Mouse (Mus musculus) ZHBTc4 (cell line): Measurements from ENCODE around the gene Nckap5l.

Experiments used
- DNase-seq: peaks from one replicate; pipeline ENCODE4 v3.0.0-alpha.2; 2011; ENCODE audit warnings: low read depth, low spot score

The Nckap5l gene

DNA sequence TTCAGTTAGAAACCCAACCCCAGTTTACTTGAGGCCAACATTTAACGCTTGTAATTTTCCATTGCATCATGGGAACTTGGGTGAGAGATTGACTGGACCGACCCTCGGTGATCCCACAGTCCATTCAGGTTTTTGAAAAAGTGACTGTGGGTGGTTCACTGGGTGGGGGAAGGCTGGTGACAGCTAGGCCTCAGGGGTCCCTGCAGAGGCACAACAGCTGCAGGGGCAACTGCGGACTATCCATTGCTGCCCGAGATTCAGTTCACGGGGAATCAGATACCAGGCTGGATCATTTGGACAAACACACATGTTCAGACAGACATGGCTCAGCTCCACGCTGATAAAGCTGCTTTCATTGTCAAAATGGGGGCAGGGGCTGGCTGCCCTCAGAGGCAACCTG is 26.0 kb downstream of the Nckap5l start:
- no peak for DNase-seq

DNA sequence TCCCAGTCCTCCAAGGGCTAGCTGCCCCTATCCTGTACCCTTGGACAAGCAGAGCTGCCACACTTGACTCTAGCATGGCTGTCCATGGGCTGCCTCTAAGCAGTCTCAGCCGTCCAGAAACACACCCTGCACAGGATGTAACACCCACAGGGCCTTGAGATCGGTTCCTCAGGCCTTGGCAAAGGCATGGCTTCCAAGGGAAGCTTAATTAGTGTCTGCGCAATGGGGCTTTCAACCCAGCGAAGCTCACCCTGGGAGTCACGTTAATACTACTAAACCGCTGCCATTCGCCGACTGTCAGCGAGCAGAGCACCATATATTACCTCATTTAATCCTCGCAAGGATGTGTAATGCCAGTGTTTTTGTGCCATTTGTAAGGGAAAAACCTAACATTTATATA is 26.5 kb downstream of the Nckap5l start:
- no peak for DNase-seq

DNA sequence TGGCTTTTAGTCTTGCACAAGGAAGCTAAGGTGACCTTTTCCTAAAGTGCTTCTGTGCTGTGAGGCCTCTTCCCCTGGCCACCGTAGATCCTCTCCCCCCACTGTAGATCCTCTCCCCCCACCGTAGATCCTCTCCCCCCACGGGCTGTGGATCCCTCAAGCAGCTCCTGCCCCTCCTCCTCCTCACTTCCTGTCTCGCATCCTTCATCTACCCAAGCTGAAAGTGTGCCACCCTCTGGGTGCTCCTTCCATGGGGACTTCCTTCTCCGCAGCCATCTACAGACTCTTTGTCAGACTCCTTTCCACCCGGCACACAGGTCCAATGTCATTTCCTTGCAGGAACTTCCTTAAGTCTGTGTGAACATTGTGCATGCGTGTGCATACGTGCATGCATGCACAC is 27.2 kb downstream of the Nckap5l start:
- DNase-seq, result no peak

DNA sequence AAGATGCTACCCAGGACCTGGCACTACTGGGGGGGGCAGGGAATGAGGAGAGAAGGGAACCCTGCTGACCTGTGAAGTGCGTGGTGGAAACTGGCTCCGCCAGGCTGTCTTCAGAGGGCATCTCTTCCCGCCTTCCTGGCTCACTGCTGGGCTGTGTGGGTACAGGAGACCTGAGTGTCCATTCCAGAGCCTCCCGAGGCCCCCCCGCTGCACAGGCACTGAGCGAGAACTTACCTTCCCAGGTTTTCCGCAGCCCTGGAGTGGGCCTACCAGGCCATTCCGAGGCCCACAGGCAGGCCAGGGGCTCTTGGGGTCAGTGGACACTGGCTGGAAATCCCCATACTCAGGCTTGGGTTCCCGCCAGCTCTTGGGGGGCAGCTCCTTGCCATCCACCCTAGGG is 33.7 kb downstream of the Nckap5l start:
- no peak for DNase-seq

DNA sequence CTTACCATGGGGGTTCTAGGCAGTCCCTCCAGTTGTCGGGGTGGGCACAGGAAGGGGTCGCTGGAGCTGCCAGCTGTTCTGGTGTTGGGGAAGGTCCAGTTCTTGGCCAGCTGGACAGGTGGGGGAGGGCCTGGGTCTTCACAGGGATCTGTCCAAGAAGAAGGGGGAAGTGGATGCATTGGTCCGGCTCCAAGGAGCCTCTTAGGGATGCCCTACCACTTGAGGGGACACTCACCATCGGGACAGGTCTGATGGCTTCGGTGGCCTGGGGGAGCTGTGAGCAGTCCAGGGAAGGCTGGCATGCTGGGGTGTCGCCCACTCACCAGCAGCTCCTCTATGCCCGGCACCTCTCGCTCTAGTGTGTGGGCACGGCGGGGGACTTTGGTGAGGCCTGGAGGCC is 34.4 kb downstream of the Nckap5l start:
- DNase-seq, result no peak

DNA sequence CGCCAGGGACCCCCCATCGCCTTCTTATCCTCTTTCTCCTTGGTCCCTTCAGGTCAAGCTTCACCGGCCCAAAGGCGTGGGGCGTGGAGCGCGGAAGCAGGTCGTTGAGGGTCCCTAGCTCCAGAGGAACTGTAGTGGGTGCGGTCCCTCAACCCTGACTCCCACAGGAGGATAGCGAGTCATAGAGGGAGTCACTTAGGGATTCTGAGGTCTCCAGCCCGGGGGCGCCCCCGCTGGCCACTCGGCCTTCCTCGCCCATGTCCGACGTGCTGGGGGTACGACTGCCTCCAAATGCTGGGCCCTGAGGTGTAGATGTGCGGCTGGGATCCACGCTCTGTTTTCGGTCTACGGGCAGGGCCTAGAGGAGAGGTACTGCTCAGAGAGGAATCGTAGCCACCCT is 35.0 kb downstream of the Nckap5l start:
- DNase-seq, result no peak

DNA sequence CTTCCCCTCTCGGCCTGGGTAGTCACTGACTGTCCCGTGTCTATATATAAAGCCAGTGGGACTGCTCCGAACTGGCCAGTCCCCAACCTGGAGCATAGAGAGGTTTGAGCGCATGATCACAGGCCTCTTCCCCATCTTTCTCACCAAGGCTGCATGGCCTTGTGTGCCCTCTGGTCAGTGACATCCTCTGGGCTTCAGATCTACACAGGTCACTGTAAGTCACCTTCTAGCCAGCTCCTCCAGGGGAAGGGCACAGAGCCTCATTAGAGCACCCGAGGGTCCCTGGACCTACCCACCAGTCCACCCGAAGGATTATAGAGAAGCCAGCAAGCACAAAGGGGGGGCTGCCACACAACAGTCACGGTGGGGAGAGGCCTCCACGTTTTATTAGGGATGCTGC is 35.9 kb downstream of the Nckap5l start:
- no peak for DNase-seq

DNA sequence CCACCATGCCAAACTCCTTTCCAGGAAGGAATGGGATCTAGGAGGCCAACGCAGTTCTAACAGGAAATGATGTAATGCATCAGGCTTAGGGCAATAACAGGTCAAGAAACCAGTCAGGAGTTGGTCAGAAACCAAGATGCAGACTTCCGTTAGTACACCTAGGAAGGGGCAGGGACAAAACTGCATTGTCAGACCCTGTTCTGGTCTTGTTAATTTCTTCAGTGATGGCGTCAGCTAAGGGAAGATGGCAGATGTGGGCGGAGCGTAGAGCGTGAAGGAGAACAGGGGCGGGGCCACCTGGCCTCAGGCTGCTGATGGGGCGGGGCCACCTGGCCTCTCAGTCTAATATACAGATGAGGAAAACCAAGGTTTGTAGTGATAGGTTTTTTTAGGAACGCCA is 36.4 kb downstream of the Nckap5l start:
- peak; percentile 94 for DNase-seq

DNA sequence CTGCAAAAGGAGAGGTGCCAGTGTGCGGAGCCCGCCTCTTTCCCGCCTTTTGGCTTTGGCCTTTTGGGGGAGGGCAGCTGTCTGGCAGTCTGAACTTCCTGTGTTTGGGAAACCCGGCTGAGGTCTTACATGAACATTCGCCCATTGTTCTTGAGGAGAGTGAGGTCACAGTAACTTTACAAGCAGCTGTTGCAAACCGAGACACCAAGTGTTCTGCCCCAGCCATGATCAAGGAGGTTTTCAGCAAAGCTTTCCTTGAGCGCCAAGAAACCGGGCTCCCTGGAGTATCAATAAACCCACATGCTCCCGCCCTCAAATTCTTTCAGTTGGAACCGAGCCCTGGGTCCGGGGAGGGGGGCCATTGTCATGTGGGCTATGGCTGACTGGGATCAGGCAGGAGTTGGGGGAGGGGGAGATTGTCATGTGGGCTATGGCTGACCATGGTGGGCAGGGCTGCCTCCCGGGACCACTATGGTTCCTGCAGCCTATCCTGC is 37.0 kb downstream of the Nckap5l start:
- DNase-seq, result peak; percentile 76

DNA sequence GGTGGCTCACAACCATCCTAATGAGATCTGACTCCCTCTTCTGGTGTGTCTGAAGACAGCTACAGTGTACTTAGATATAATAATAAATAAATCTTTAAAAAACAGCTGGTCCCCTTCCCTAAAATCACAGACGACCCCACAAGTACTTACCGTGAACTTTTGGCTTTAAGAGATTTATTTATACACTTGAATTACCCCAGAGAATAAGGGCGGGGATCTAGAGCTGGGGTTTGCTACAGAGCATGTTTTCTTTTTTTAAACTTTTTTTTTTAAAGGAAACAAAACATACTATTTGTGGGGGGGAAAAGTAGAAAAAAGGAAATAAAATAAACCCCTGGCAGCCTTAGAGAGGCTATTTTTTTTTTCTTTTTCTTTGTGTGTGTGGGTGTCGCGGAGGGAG is 37.4 kb downstream of the Nckap5l start:
- DNase-seq, result no peak

DNA sequence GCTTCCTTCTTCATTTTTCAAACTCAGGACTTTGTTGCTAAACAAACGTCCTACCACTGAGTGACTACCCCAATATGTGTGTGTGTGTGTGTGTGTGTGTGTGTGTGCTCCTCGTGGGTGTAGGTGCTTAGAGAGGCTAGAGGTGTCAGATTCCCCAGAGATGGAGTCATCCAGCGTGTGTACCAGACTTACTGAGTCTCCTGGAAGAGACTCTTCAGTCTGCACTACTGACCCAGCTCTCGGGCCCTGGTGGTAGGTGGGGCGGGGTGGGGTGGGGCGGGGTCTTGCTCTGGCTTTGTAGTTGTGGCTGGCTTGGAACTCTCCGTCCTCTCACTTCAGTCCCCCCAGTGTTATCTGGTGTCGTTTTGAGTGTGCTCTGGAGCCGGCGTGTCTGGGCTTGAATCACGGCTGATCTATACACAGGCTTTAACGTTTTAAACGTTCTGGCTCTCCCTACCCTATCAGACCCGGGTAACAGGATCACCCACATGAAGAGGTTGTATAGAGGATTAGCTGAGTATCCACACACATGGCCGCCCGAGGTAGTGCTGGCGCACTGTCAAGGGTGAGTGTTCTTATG is 39.8 kb downstream of the Nckap5l start:
- peak; percentile 70 for DNase-seq

DNA sequence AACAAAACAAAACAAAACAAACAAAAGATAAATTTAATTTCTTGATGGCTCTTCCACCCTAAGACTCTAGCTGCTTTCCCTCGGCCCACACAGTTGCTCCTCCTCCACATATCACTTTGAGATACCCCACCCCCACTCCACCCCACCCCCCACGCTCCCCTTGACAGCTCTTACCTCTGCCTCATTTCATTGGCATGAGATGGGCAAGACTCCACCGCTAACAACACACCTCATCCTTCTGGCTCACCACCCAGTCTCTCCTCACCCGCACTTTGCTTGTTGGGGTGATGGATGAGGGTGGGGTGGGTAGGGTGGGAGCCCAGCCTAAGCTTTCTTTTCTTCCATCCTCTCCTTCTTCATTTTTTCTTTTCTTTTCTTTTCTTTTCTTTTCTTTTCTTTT is 40.6 kb downstream of the Nckap5l start:
- DNase-seq, result no peak

DNA sequence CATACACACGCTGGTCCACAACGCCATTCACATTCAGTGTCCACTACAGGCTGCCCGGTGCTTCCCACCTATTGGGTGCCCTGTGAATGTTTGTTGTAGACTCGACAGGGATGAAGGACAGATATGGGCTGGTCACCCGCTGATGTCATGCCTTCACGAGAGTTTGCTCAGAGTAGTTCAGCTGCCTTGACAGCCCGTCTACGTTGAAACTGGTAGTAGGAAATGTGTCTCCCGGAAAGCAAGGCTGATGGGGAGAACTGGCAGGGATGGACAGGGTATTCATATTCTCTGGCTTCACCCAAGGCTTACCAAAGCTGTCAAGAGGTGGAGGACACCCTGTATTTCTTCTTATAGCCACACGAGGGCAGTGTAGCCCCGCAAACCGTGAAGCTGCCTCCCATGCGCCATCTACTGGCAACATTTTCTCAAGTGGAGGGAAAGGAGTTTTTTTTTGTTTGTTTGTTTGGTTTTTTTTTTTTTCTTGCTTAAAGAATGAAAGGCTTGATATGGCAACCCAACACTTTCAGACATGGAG is 41.1 kb downstream of the Nckap5l start:
- DNase-seq, result peak; percentile 93

DNA sequence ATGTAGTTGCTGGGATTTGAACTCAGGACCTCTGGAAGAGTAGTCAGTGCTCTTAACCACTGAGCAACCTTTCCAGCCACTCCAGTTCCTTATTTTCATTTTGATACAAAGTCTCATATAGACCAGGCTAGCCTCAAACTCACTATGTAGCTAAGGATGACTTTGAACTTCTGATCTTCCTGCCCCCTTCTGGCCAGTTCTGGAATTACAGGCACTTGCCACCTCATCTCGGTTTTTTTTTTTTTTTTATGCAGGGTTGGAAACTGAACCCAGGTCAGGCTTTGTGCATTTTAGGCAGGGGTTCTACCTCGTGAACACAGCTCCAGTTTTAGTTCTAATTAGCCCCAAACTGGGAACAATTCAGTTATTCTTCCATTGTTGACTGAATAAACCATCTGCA is 41.8 kb downstream of the Nckap5l start:
- DNase-seq, result peak; percentile 74

DNA sequence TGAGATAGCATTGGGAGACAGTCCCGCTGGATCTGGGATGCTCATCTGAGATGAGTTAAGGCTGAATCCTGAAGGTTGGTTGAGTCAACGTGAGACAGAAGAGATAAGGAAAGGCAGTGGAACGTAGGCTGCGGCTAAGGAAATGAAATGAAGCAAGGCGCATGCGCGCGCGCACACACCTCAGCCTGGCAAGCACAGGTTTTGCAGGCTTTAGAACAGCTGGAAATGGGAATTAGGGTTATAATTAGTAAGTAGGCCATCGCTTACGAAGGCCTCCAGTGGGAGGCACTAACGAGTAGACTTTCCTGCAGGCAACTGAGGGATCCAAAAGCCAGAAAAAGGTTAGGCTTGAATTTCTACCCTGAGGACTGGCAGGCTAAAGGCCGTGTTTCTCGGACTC is 45.8 kb downstream of the Nckap5l start:
- DNase-seq, result peak; percentile 71

DNA sequence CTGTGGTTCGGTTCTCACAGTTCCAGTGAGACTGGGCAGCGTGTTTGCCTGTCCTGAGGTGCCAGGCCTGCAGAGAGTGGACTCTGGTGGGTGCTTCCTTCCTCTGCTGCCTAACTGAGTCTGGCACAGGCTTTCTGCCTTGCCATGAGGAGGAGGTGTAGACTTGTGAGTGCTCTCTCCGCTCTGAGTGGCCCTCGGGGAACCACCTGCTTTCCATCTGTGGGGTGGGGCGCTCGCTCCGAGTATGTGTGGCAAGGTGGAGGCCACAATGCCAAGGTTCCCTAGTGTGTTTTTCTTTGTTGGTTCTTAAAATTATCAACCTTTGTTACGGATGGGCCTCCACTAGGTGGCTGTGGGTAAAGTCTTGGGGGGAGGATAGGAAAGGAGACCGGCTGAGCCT is 48.7 kb downstream of the Nckap5l start:
- no peak for DNase-seq

DNA sequence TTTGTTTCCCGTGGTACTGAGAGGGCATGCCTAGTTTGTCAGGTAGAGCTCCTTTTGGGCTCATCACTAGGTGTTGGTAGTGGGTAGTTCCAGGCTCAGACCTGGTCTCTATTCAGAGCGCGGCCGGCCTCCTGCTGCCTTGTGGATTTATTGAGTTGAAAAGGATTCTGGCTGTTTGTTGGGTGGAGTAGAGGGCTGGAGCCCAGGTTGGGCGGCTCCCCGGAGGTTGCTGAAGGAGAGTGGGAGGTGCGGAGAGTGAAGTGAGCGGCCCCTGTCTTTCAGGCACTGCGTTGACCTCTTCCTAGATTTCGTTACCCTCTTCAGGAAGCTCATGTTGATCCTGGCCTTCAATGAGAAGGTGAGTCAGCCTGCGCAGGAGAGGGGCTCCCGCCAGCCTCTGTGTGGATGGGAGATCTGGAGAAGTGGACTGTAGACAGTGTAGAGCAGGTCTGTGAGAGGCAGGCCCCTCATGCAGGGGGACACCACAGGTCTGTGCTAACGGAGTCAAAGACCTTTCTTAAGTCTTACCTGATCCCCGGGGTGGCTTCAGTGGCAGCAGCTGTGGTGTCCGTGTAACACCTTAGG is 50.5 kb downstream of the Nckap5l start:
- peak; percentile 76 for DNase-seq

DNA sequence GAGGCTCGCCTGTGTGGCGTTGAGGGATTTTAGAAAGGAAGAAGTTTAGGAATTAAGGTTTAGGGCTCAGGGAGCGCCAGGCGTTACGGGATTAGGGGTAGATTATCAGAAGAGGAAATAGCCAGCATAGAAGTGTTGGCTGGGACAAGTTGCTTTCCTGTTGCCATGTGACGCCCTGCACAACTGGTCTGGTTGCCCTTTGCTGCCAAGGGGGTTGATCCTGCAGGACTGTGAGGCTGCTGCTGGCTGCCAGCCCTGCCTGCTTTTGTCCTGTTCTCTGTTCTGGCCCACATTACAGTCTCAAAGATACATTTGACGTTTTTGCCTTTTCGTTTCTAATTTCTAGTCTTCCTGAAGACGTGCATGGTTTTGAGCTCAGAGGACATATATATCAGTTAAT is 52.4 kb downstream of the Nckap5l start:
- DNase-seq, result no peak

DNA sequence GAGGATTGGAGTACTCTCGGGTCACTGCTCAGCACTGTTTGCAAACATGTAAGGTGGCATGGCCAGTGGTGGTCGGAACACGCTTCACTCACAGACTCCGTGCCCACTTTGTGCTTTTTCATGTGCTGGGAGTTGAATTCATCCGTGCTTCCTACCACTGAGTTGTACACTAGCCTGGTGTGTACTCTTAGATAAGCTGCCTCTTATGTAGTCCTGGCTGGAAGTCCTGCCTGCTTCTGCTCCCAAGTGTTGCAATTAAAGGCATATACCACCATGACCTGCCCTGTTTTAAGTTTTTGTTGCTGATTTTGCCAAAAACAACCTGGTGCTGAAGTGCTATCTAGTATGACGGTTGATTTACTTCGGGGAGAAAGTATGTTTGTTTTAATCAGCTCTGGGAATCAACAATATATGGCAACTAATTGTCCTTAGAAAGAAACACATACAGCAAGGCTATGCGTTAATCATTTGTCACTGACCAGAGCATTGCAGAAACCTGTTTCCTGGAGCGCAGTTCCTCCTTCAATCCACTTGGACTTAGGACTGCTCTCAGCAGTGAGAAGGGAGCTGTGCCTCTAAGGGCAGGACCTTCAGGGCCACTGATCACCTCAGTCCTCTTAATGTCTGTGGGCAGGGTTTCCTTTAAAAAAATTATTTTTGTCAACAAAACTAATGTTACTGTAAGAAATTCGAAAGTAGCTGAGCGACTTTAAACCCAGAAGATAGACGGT is 54.2 kb downstream of the Nckap5l start:
- DNase-seq, result no peak

DNA sequence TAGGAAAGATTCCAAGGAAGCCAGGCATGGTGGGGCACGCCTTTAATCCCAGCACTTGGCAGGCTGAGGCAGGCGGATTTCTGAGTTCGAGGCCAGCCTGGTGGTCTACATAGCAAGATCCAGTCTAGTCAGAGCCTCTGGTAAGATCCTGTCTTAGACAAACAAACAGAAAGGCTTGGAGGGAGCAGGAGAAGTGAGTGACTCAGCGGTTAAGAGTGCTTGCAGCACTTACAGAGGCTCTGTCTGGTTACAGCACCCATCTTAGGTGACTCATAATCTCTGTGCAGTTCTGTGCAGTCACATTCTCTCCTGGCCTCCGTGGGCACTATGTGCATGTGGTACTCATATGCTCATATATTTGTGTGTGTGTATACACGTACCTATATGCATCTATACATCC is 56.9 kb downstream of the Nckap5l start:
- no peak for DNase-seq

DNA sequence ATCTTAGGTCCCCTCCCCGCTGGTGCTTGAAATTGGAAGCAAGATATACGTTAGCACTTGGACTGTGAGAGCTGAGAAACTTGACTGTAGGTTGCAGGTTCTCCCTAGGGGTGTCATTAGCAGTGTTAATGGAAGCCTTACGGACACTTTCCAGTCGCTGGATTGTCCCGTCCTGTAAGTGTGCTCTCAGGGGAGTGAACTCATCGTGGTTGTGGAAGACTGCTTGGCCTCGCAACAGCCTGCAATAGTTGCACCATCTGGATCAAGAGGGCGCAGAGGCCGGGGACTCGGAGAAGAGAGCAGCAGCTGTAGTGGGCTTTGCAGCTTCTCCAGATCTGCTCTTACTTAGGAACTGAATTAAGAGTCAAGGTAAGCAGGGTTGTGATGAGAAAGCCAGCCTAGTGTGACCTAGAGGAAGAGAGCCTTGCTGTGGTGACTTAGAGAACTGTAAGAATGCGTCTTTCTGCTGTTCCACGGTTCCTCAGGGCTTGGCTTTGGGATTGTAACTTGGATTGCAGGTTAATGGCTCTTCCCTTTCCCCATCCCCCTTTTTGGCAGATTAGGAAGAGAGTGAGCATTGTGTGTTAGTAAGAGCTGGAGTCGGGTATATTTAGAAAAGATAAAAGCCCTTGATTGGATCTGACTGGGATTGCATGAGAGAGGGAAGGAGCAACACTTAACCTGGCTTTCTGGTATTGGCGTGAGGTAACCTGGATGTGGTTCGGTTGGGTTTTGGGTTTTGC is 57.9 kb downstream of the Nckap5l start:
- no peak for DNase-seq

DNA sequence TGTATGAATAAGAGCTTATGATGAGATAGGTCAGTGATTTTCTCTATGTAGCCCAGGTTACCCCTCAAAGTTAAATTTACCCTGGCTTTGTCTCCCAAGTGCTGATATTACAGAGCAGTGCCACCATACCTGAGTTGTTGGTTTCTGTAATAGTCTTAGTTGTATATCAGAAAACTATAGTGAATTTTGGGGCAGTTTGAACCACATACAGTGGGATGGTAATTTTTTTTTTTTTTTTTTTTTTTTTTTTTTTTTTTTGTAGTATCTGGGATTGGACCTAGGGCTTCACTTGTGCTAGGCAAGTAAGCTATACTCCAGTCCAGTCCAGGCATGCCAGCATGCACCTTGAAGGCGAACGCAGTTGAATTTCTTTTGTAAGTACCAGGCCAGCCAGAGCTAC is 59.9 kb downstream of the Nckap5l start:
- DNase-seq, result no peak
